Mouse (Mus musculus) monocyte, adult 2 months (primary cell): ENCODE data around the gene 5730596B20Rik.

ENCODE experiments used
- DNase-seq, 2 experiments: peaks; one replicate each; pipeline ENCODE4 v3.0.0; 2022; ENCODE audit warnings: low spot score in 2 of 2, low read depth in 1 of 2

5730596B20Rik gene

GRCm38 (mm10) chr6:52174968-52175751, 2.1 kb upstream of the 5730596B20Rik start:
- no peak for DNase-seq

- DNase-seq = no peak
Observed at GRCm38 (mm10) chr6:52175864-52176263, 1.4 kb upstream of the 5730596B20Rik start.

- no peak for DNase-seq
Observed at GRCm38 (mm10) chr6:52176391-52176790, 907 bp upstream of the 5730596B20Rik start.

- DNase-seq = no peak
Observed at GRCm38 (mm10) chr6:52177806-52178205, 508 bp downstream of the 5730596B20Rik start.

- no peak for DNase-seq
Observed at GRCm38 (mm10) chr6:52178918-52179665, 1.8 kb downstream of the 5730596B20Rik start.

- no peak for DNase-seq
Observed at GRCm38 (mm10) chr6:52179690-52180089, 2.4 kb downstream of the 5730596B20Rik start.

GRCm38 (mm10) chr6:52180213-52180710, 3.0 kb downstream of the 5730596B20Rik start:
- DNase-seq = no peak

GRCm38 (mm10) chr6:52180726-52181125, 3.4 kb downstream of the 5730596B20Rik start:
- DNase-seq = no peak

GRCm38 (mm10) chr6:52182030-52182429, 4.7 kb downstream of the 5730596B20Rik start:
- DNase-seq = no peak

- DNase-seq = no peak
Observed at GRCm38 (mm10) chr6:52182793-52183192, 5.5 kb downstream of the 5730596B20Rik start.

GRCm38 (mm10) chr6:52183311-52184080, 6.2 kb downstream of the 5730596B20Rik start:
- no peak for DNase-seq

- no peak for DNase-seq
Observed at GRCm38 (mm10) chr6:52184668-52185067, 7.4 kb downstream of the 5730596B20Rik start.

- no peak for DNase-seq
Observed at GRCm38 (mm10) chr6:52185222-52185621, 7.9 kb downstream of the 5730596B20Rik start.

GRCm38 (mm10) chr6:52185834-52186233, 8.5 kb downstream of the 5730596B20Rik start:
- no peak for DNase-seq

- no peak for DNase-seq
Observed at GRCm38 (mm10) chr6:52186500-52186899, 9.2 kb downstream of the 5730596B20Rik start.

GRCm38 (mm10) chr6:52189172-52189591, 11.9 kb downstream of the 5730596B20Rik start:
- no peak for DNase-seq

- DNase-seq = no peak
Observed at GRCm38 (mm10) chr6:52189909-52190308, 12.6 kb downstream of the 5730596B20Rik start.

GRCm38 (mm10) chr6:52190410-52190809, 13.1 kb downstream of the 5730596B20Rik start:
- DNase-seq = no peak

- no peak for DNase-seq
Observed at GRCm38 (mm10) chr6:52190906-52191810, 13.9 kb downstream of the 5730596B20Rik start, which contains the start of gene Hoxa4. Hoxa4 (minus strand) TSS chr6:52191753.
